Mouse (Mus musculus) frontal cortex, postnatal 36 days (tissue): ENCODE measurements at regions not wholly inside any gene's neighbourhood (a gene's known extent, or its start where the extent isn't known, plus 50 kb on each side); places are given as distances from the start of the nearest gene placed in this dataset.

Experiments
- DNase-seq, 2 experiments: peaks; one replicate each; pipeline ENCODE4 v3.0.0; 2022; ENCODE audit warnings: low spot score in 2 of 2

- DNase-seq, result no peak
These were observed 79.4 kb upstream of the BC030870 start for GRCm38 (mm10) chr8:65208791-65209190.

- DNase-seq, result no peak
These were observed 76.8 kb upstream of the BC030870 start for GRCm38 (mm10) chr8:65206202-65206601.

GRCm38 (mm10) chr8:65194656-65195055 lies 65.3 kb upstream of the BC030870 start:
- peak; percentile 11 to 61 for DNase-seq

- DNase-seq, result no peak
These were observed 64.9 kb upstream of the BC030870 start for GRCm38 (mm10) chr8:65194231-65194630.

GRCm38 (mm10) chr8:65182346-65182745 lies 53.0 kb upstream of the BC030870 start:
- no peak for DNase-seq

- DNase-seq, result no peak
These were observed 51.1 kb upstream of the BC030870 start for GRCm38 (mm10) chr8:65180447-65180846.
